Mouse (Mus musculus): ENCODE results near the gene Tmf1. TPM values are rescaled to one million over a fixed set of nuclear protein-coding genes. Genes with fewer than 3 reads are reported as not detected.

The Tmf1 gene
- polyA plus RNA-seq, 1 experiment from 2014 or later: 38.0 TPM

GRCm38 (mm10) chr6:97210962-97211601 is 32.2 kb upstream of the Tmf1 start:
- WGBS: 3% methylated on average over 22 of the region's 22 CpGs
- peaks cover 9% of the 10 kb centered on the region; the same call in 1 of the 2 replicates for H3K36me3 ChIP-seq
- peak overlapping the region; percentile 60; the same call in 1 of the 2 replicates for H3K27ac ChIP-seq
- H3K4me3 ChIP-seq: peak overlapping the region; percentile 69
- peak; percentile 68 for ATAC-seq (ENCODE audit: low FRiP score)
- peak overlapping the region; percentile 80 for H3K4me2 ChIP-seq (replicated peaks)
- H3K9ac ChIP-seq: peak overlapping the region; percentile 79
- peaks cover 15% of the 10 kb centered on the region for H3K4me1 ChIP-seq
- H3K9me3 ChIP-seq (replicated peaks): 0 out of 2 replicates have a peak, but pooled peaks cover 3% of the 10 kb centered on the region
- H3K27me3 ChIP-seq: no peaks in the 10 kb centered on the region

GRCm38 (mm10) chr6:97210191-97210961 is 31.5 kb upstream of the Tmf1 start, which contains the start of gene Arl6ip5:
Arl6ip5 (plus strand) TSS chr6:97210689.
- Histone ChIP-seq H3K36me3 (peaks cover 9% of the 10 kb centered on the region; the same call in 1 of the 2 replicates), H3K27me3 (no peaks in the 10 kb centered on the region), H3K4me1 (peaks cover 15% of the 10 kb centered on the region), H3K9ac (peak within 1 kb of the TSS; percentile 79), H3K4me2 (replicated peaks) (peak within 1 kb of the TSS; percentile 80), H3K9me3 (replicated peaks) (0 out of 2 replicates have a peak, but pooled peaks cover 3% of the 10 kb centered on the region), H3K4me3 (peak within 1 kb of the TSS; percentile 69), H3K27ac (peak within 1 kb of the TSS; percentile 60; the same call in 1 of the 2 replicates)
- WGBS: 11% methylated on average over 32 of the region's 32 CpGs
- ATAC-seq (ENCODE audit: low FRiP score): peak; percentile 75

GRCm38 (mm10) chr6:97209751-97210150 is 30.8 kb upstream of the Tmf1 start:
- no peak for ATAC-seq (ENCODE audit: low FRiP score)
- H3K9me3 ChIP-seq (replicated peaks): no peaks in the 10 kb centered on the region
- H3K27ac ChIP-seq: no peak overlapping the region
- H3K27me3 ChIP-seq: no peaks in the 10 kb centered on the region
- H3K9ac ChIP-seq: no peak overlapping the region
- H3K4me2 ChIP-seq (replicated peaks): no peak overlapping the region
- 83% methylated on average over 4 of the region's 4 CpGs for WGBS
- H3K4me3 ChIP-seq: no peak overlapping the region
- peaks cover 4% of the 10 kb centered on the region; the same call in 1 of the 2 replicates for H3K36me3 ChIP-seq
- peaks cover 15% of the 10 kb centered on the region for H3K4me1 ChIP-seq

- no peaks in the 10 kb centered on the region for H3K36me3 ChIP-seq
- no peak for ATAC-seq (ENCODE audit: low FRiP score)
- H3K9me3 ChIP-seq (replicated peaks): no peaks in the 10 kb centered on the region
- H3K4me1 ChIP-seq: peaks cover 20% of the 10 kb centered on the region
- no peak overlapping the region for H3K4me2 ChIP-seq (replicated peaks)
- no peak overlapping the region for H3K4me3 ChIP-seq
- no peak overlapping the region for H3K9ac ChIP-seq
- H3K27me3 ChIP-seq: no peaks in the 10 kb centered on the region
- no peak overlapping the region for H3K27ac ChIP-seq
- 51% methylated on average over 3 of the region's 3 CpGs for WGBS
Measured at GRCm38 (mm10) chr6:97209201-97209600, 30.3 kb upstream of the Tmf1 start.

- no peaks in the 10 kb centered on the region for H3K9me3 ChIP-seq (replicated peaks)
- H3K27ac ChIP-seq: no peak overlapping the region
- H3K27me3 ChIP-seq: no peaks in the 10 kb centered on the region
- H3K4me1 ChIP-seq: peaks cover 22% of the 10 kb centered on the region
- H3K9ac ChIP-seq: no peak overlapping the region
- H3K4me2 ChIP-seq (replicated peaks): no peak overlapping the region
- no peak for ATAC-seq (ENCODE audit: low FRiP score)
- WGBS: 35% methylated on average over 3 of the region's 3 CpGs
- no peaks in the 10 kb centered on the region for H3K36me3 ChIP-seq
- H3K4me3 ChIP-seq: no peak overlapping the region
Measured at GRCm38 (mm10) chr6:97208406-97208805, 29.5 kb upstream of the Tmf1 start.

- no peak for ATAC-seq (ENCODE audit: low FRiP score)
Measured at GRCm38 (mm10) chr6:97207085-97207484, 28.2 kb upstream of the Tmf1 start.

GRCm38 (mm10) chr6:97205439-97205885 is 26.5 kb upstream of the Tmf1 start, which contains the start of gene Uba3:
Uba3 (minus strand) TSS chr6:97205647.
- peak; percentile 98 for ATAC-seq (ENCODE audit: low FRiP score)
- Histone ChIP-seq H3K4me3 (peak within 1 kb of the TSS; percentile 69), H3K4me2 (replicated peaks) (peak within 1 kb of the TSS; percentile 57), H3K36me3 (no peaks in the 10 kb centered on the region), H3K4me1 (peaks cover 11% of the 10 kb centered on the region), H3K27ac (peak within 1 kb of the TSS; percentile 85), H3K27me3 (no peaks in the 10 kb centered on the region), H3K9ac (peak within 1 kb of the TSS; percentile 85), H3K9me3 (replicated peaks) (no peaks in the 10 kb centered on the region)
- 1% methylated on average over 37 of the region's 38 CpGs for WGBS

More at GRCm38 (mm10) chr6:97207085-97207484, 28.2 kb upstream of the Tmf1 start:
- H3K36me3 ChIP-seq: no peaks in the 10 kb centered on the region
- no peaks in the 10 kb centered on the region for H3K27me3 ChIP-seq
- H3K4me2 ChIP-seq (replicated peaks): no peak overlapping the region
- H3K27ac ChIP-seq: no peak overlapping the region
- H3K4me3 ChIP-seq: no peak overlapping the region
- H3K9me3 ChIP-seq (replicated peaks): no peaks in the 10 kb centered on the region
- WGBS: 82% methylated on average over 4 of the region's 4 CpGs
- no peak overlapping the region for H3K9ac ChIP-seq
- H3K4me1 ChIP-seq: peaks cover 18% of the 10 kb centered on the region

GRCm38 (mm10) chr6:97204952-97205351 is 26.0 kb upstream of the Tmf1 start:
- Histone ChIP-seq H3K27ac (peak overlapping the region; percentile 85), H3K36me3 (no peaks in the 10 kb centered on the region), H3K4me1 (peaks cover 11% of the 10 kb centered on the region), H3K4me3 (peak overlapping the region; percentile 69), H3K4me2 (replicated peaks) (peak overlapping the region; percentile 57), H3K9ac (peak overlapping the region; percentile 85), H3K9me3 (replicated peaks) (no peaks in the 10 kb centered on the region), H3K27me3 (no peaks in the 10 kb centered on the region)
- ATAC-seq (ENCODE audit: low FRiP score): peak; percentile 62
- WGBS: under 1% methylated on average over 16 of the region's 16 CpGs

- Histone ChIP-seq H3K4me3 (peak overlapping the region; percentile 69), H3K4me2 (replicated peaks) (peak overlapping the region; percentile 57), H3K9me3 (replicated peaks) (no peaks in the 10 kb centered on the region), H3K9ac (peak overlapping the region; percentile 85), H3K36me3 (no peaks in the 10 kb centered on the region), H3K27me3 (no peaks in the 10 kb centered on the region), H3K4me1 (peaks cover 11% of the 10 kb centered on the region), H3K27ac (no peak overlapping the region)
- no peak for ATAC-seq (ENCODE audit: low FRiP score)
- WGBS: 22% methylated on average over 9 of the region's 9 CpGs
Measured at GRCm38 (mm10) chr6:97204252-97204869, 25.4 kb upstream of the Tmf1 start.

- H3K4me3 ChIP-seq: no peak overlapping the region
- H3K4me2 ChIP-seq (replicated peaks): no peak overlapping the region
- no peak overlapping the region for H3K27ac ChIP-seq
- no peaks in the 10 kb centered on the region for H3K27me3 ChIP-seq
- H3K4me1 ChIP-seq: peaks cover 11% of the 10 kb centered on the region
- WGBS: 95% methylated on average over 3 of the region's 3 CpGs
- no peak for ATAC-seq (ENCODE audit: low FRiP score)
- no peak overlapping the region for H3K9ac ChIP-seq
- H3K9me3 ChIP-seq (replicated peaks): no peaks in the 10 kb centered on the region
- peaks cover 6% of the 10 kb centered on the region for H3K36me3 ChIP-seq
Measured at GRCm38 (mm10) chr6:97202477-97202876, 23.6 kb upstream of the Tmf1 start.

GRCm38 (mm10) chr6:97200437-97200836 is 21.5 kb upstream of the Tmf1 start:
- 50% methylated on average over 3 of the region's 3 CpGs for WGBS
- Histone ChIP-seq H3K27me3 (no peaks in the 10 kb centered on the region), H3K9ac (no peak overlapping the region)

GRCm38 (mm10) chr6:97179367-97179828 is 476 bp upstream of the Tmf1 start:
- Histone ChIP-seq H3K9me3 (replicated peaks) (no peaks in the 10 kb centered on the region), H3K36me3 (peaks cover 13% of the 10 kb centered on the region), H3K9ac (peak overlapping the region; percentile 97), H3K27me3 (no peaks in the 10 kb centered on the region), H3K4me1 (peaks cover 15% of the 10 kb centered on the region), H3K27ac (peak overlapping the region; percentile 95), H3K4me2 (replicated peaks) (peak overlapping the region; percentile 69), H3K4me3 (peak overlapping the region; percentile 95)
- no peak; the same call in none of the 2 replicates for ATAC-seq (ENCODE audit: low FRiP score)
- WGBS: 10% methylated on average over 11 of the region's 11 CpGs

More at GRCm38 (mm10) chr6:97200437-97200836, 21.5 kb upstream of the Tmf1 start:
- H3K9me3 ChIP-seq (replicated peaks): no peaks in the 10 kb centered on the region; the same call in 1 of the 2 replicates
- no peak for ATAC-seq (ENCODE audit: low FRiP score)
- H3K36me3 ChIP-seq: peaks cover 25% of the 10 kb centered on the region
- H3K27ac ChIP-seq: no peak overlapping the region
- H3K4me1 ChIP-seq: peaks cover 11% of the 10 kb centered on the region
- H3K4me2 ChIP-seq (replicated peaks): no peak overlapping the region
- no peak overlapping the region for H3K4me3 ChIP-seq

Measured in hindbrain, embryonic 12.5 days (tissue).